Mouse (Mus musculus): ENCODE measurements around the gene Washc3. TPM values are rescaled to one million over a fixed set of nuclear protein-coding genes. Genes with fewer than 3 reads are reported as not detected.

Washc3 gene
- polyA plus RNA-seq, 1 experiment from 2014 or later: 39.0 TPM

GRCm38 (mm10) chr10:88263383-88263782 lies 62.5 kb downstream of the Washc3 start:
- H3K9me3 ChIP-seq: no peaks in the 10 kb centered on the region
- WGBS: 90% methylated on average over 4 of the region's 4 CpGs
- no peaks in the 10 kb centered on the region for H3K36me3 ChIP-seq (replicated peaks)
- no peaks in the 10 kb centered on the region for H3K4me1 ChIP-seq
- H3K27me3 ChIP-seq (replicated peaks): no peaks in the 10 kb centered on the region
- no peak overlapping the region for H3K27ac ChIP-seq
- ATAC-seq (replicated peaks): no peak
- no peak overlapping the region for H3K4me3 ChIP-seq
- H3K9ac ChIP-seq: no peak overlapping the region
- H3K4me2 ChIP-seq: no peak overlapping the region

- H3K36me3 ChIP-seq (replicated peaks): no peaks in the 10 kb centered on the region
- H3K9ac ChIP-seq: no peak overlapping the region
- 87% methylated on average over 5 of the region's 5 CpGs for WGBS
- ATAC-seq (replicated peaks): no peak
- H3K27me3 ChIP-seq (replicated peaks): no peaks in the 10 kb centered on the region
- H3K4me2 ChIP-seq: no peak overlapping the region
- H3K9me3 ChIP-seq: no peaks in the 10 kb centered on the region
- H3K4me1 ChIP-seq: no peaks in the 10 kb centered on the region
- H3K27ac ChIP-seq: no peak overlapping the region
- H3K4me3 ChIP-seq: no peak overlapping the region
These were observed 73.2 kb downstream of the Washc3 start for GRCm38 (mm10) chr10:88274045-88274444.

- Histone ChIP-seq H3K9ac (no peak overlapping the region), H3K27me3 (replicated peaks) (no peaks in the 10 kb centered on the region), H3K4me2 (no peak overlapping the region), H3K36me3 (replicated peaks) (no peaks in the 10 kb centered on the region), H3K27ac (no peak overlapping the region), H3K9me3 (no peaks in the 10 kb centered on the region), H3K4me1 (no peaks in the 10 kb centered on the region), H3K4me3 (no peak overlapping the region)
- WGBS: 85% methylated on average over 3 of the region's 3 CpGs
- no peak for ATAC-seq (replicated peaks)
These were observed 80.8 kb downstream of the Washc3 start for GRCm38 (mm10) chr10:88281699-88282098.

- ATAC-seq (replicated peaks): no peak
- H3K4me1 ChIP-seq: no peaks in the 10 kb centered on the region
- H3K9me3 ChIP-seq: no peaks in the 10 kb centered on the region
- no peak overlapping the region for H3K4me3 ChIP-seq
- 92% methylated on average over 4 of the region's 4 CpGs for WGBS
- H3K36me3 ChIP-seq (replicated peaks): no peaks in the 10 kb centered on the region
- H3K27ac ChIP-seq: no peak overlapping the region
- H3K4me2 ChIP-seq: no peak overlapping the region
- H3K27me3 ChIP-seq (replicated peaks): no peaks in the 10 kb centered on the region
- no peak overlapping the region for H3K9ac ChIP-seq
These were observed 83.6 kb downstream of the Washc3 start for GRCm38 (mm10) chr10:88284343-88284990.

GRCm38 (mm10) chr10:88287261-88287660 lies 86.4 kb downstream of the Washc3 start:
- ATAC-seq (replicated peaks): no peak
- Histone ChIP-seq H3K27ac (no peak overlapping the region), H3K9ac (no peak overlapping the region), H3K36me3 (replicated peaks) (no peaks in the 10 kb centered on the region), H3K4me2 (no peak overlapping the region), H3K4me3 (no peak overlapping the region), H3K9me3 (no peaks in the 10 kb centered on the region), H3K27me3 (replicated peaks) (no peaks in the 10 kb centered on the region), H3K4me1 (no peaks in the 10 kb centered on the region)
- 84% methylated on average over 8 of the region's 8 CpGs for WGBS

- H3K9me3 ChIP-seq: no peaks in the 10 kb centered on the region
- H3K36me3 ChIP-seq (replicated peaks): no peaks in the 10 kb centered on the region
- no peaks in the 10 kb centered on the region for H3K27me3 ChIP-seq (replicated peaks)
- 94% methylated on average over 10 of the region's 10 CpGs for WGBS
- H3K4me1 ChIP-seq: no peaks in the 10 kb centered on the region
- no peak overlapping the region for H3K4me2 ChIP-seq
- no peak overlapping the region for H3K4me3 ChIP-seq
- no peak overlapping the region for H3K27ac ChIP-seq
- H3K9ac ChIP-seq: no peak overlapping the region
- ATAC-seq (replicated peaks): no peak
These were observed 87.2 kb downstream of the Washc3 start for GRCm38 (mm10) chr10:88288061-88288460.

GRCm38 (mm10) chr10:88295091-88295490 lies 94.2 kb downstream of the Washc3 start:
- 91% methylated on average over 6 of the region's 6 CpGs for WGBS
- Histone ChIP-seq H3K36me3 (replicated peaks) (no peaks in the 10 kb centered on the region), H3K4me1 (no peaks in the 10 kb centered on the region), H3K27ac (no peak overlapping the region), H3K4me3 (no peak overlapping the region), H3K4me2 (no peak overlapping the region), H3K9ac (no peak overlapping the region), H3K9me3 (no peaks in the 10 kb centered on the region), H3K27me3 (replicated peaks) (no peaks in the 10 kb centered on the region)
- no peak for ATAC-seq (replicated peaks)

Other genes with a start within 250 kb of the Washc3 start
- gene Pmch, start 110.0 kb upstream of the Washc3 start, polyA plus RNA-seq (2015; fragmentation: Nextera tagmentation; extraction: Ambion mirVana): 31.6 and 54.3 TPM in 2 replicates
- gene Parpbp, start 54.2 kb upstream of the Washc3 start, polyA plus RNA-seq (2015; fragmentation: Nextera tagmentation; extraction: Ambion mirVana): 1.8 and 2.3 TPM in 2 replicates
- gene Nup37, start 54.1 kb upstream of the Washc3 start, polyA plus RNA-seq (2015; fragmentation: Nextera tagmentation; extraction: Ambion mirVana): 21.7 and 22.3 TPM in 2 replicates
- 0.46 and 0.55 TPM in 2 replicates for gene Dram1, start 178.0 kb downstream of the Washc3 start, polyA plus RNA-seq (2015; fragmentation: Nextera tagmentation; extraction: Ambion mirVana)
- 20.7 and 24.1 TPM in 2 replicates for gene Gnptab, start 178.0 kb downstream of the Washc3 start, polyA plus RNA-seq (2015; fragmentation: Nextera tagmentation; extraction: Ambion mirVana)

Data from midbrain, embryonic 15.5 days (tissue).